Mouse (Mus musculus): Measurements from ENCODE around the gene Map4k2.

Map4k2 gene

GRCm38 (mm10) chr19:6343066-6343925 is 2.4 kb downstream of the Map4k2 start:
- in situ Hi-C loops (cut with MboI, MseI): no loop called here

GRCm38 (mm10) chr19:6343996-6344395 is 3.1 kb downstream of the Map4k2 start:
- in situ Hi-C loops (cut with MboI, MseI): no loop called here

- in situ Hi-C loops (cut with MboI, MseI): no loop called here
Measured at GRCm38 (mm10) chr19:6346023-6346422, 5.1 kb downstream of the Map4k2 start.

- in situ Hi-C loops (cut with MboI, MseI): no loop called here
Measured at GRCm38 (mm10) chr19:6346661-6347060, 5.7 kb downstream of the Map4k2 start.

GRCm38 (mm10) chr19:6347615-6348014 is 6.7 kb downstream of the Map4k2 start:
- in situ Hi-C loops (cut with MboI, MseI): no loop called here

GRCm38 (mm10) chr19:6348717-6349116 is 7.8 kb downstream of the Map4k2 start:
- in situ Hi-C loops (cut with MboI, MseI): no loop called here

- in situ Hi-C loops (cut with MboI, MseI): no loop called here
Measured at GRCm38 (mm10) chr19:6349215-6349983, 8.5 kb downstream of the Map4k2 start.

GRCm38 (mm10) chr19:6351431-6352106 is 10.6 kb downstream of the Map4k2 start:
- in situ Hi-C loops (cut with MboI, MseI): no loop called here

- in situ Hi-C loops (cut with MboI, MseI): no loop called here
Measured at GRCm38 (mm10) chr19:6352107-6352505, 11.2 kb downstream of the Map4k2 start.

- in situ Hi-C loops (cut with MboI, MseI): no loop called here
Measured at GRCm38 (mm10) chr19:6354030-6354429, 13.1 kb downstream of the Map4k2 start.

- in situ Hi-C loops (cut with MboI, MseI): no loop called here
Measured at GRCm38 (mm10) chr19:6361291-6361690, 20.4 kb downstream of the Map4k2 start.

GRCm38 (mm10) chr19:6363091-6363410 is 22.1 kb downstream of the Map4k2 start:
- in situ Hi-C loops (cut with MboI, MseI): no loop called here

GRCm38 (mm10) chr19:6363411-6364240 is 22.7 kb downstream of the Map4k2 start, which contains the start of gene Sf1:
TSS of gene Sf1 (plus strand) at chr19:6363690.
- in situ Hi-C loops (cut with MboI, MseI): no loop called here

- in situ Hi-C loops (cut with MboI, MseI): no loop called here
Measured at GRCm38 (mm10) chr19:6364317-6364725, 23.4 kb downstream of the Map4k2 start.

GRCm38 (mm10) chr19:6364842-6365241 is 23.9 kb downstream of the Map4k2 start:
- in situ Hi-C loops (cut with MboI, MseI): no loop called here

- in situ Hi-C loops (cut with MboI, MseI): no loop called here
Measured at GRCm38 (mm10) chr19:6370175-6370574, 29.2 kb downstream of the Map4k2 start.

- in situ Hi-C loops (cut with MboI, MseI): no loop called here
Measured at GRCm38 (mm10) chr19:6372433-6372832, 31.5 kb downstream of the Map4k2 start.

GRCm38 (mm10) chr19:6373539-6374400 is 32.8 kb downstream of the Map4k2 start:
- in situ Hi-C loops (cut with MboI, MseI): no loop called here

- in situ Hi-C loops (cut with MboI, MseI): no loop called here
Measured at GRCm38 (mm10) chr19:6374571-6374970, 33.6 kb downstream of the Map4k2 start.

Data from T-helper 2 cell (primary cell).